Mouse (Mus musculus) activated CD4-positive, CD25-positive, alpha-beta regulatory T cell, adult 4 months (primary cell): ENCODE data around the gene Ercc2. TPM values are rescaled to one million over a fixed set of nuclear protein-coding genes. Genes with fewer than 3 reads are reported as not detected.
A peak's percentile ranks its signal among the peaks of the same experiment; 100 is the strongest.

ENCODE experiments used
- ATAC-seq: one replicate; pipeline ENCODE4 v1.8.0; 2017
- polyA plus RNA-seq, 2 experiments: library from polyadenylated mRNA; unstranded; fragments of 100-300 nt; shearing (Covaris generic); gene quantifications; one replicate each; pipeline ENCODE4 v1.2.1; 2017

Ercc2 gene
- polyA plus RNA-seq, 2 experiments from 2014 or later = 4.7 to 10.8 TPM

- peak; percentile 34 for ATAC-seq
Measured at GRCm38 (mm10) chr7:19359892-19360641, 21.7 kb upstream of the Ercc2 start.

- ATAC-seq = no peak
Measured at GRCm38 (mm10) chr7:19360944-19361343, 20.9 kb upstream of the Ercc2 start.

- peak; percentile 36 for ATAC-seq
Measured at GRCm38 (mm10) chr7:19361720-19362119, 20.1 kb upstream of the Ercc2 start.

GRCm38 (mm10) chr7:19362276-19362675 lies 19.5 kb upstream of the Ercc2 start:
- ATAC-seq = no peak

- ATAC-seq = no peak
Measured at GRCm38 (mm10) chr7:19363881-19364280, 17.9 kb upstream of the Ercc2 start.

GRCm38 (mm10) chr7:19365376-19365775 lies 16.4 kb upstream of the Ercc2 start:
- ATAC-seq = no peak

GRCm38 (mm10) chr7:19368380-19368779 lies 13.4 kb upstream of the Ercc2 start:
- no peak for ATAC-seq

- ATAC-seq = peak; percentile 86
Measured at GRCm38 (mm10) chr7:19369823-19370425, 11.9 kb upstream of the Ercc2 start.

GRCm38 (mm10) chr7:19373367-19373766 lies 8.4 kb upstream of the Ercc2 start:
- ATAC-seq = no peak

- ATAC-seq = no peak
Measured at GRCm38 (mm10) chr7:19375368-19375767, 6.4 kb upstream of the Ercc2 start.

- no peak for ATAC-seq
Measured at GRCm38 (mm10) chr7:19376019-19376418, 5.8 kb upstream of the Ercc2 start.

- no peak for ATAC-seq
Measured at GRCm38 (mm10) chr7:19378049-19378448, 3.8 kb upstream of the Ercc2 start.

- ATAC-seq = peak; percentile 3
Measured at GRCm38 (mm10) chr7:19382166-19382541, 344 bp downstream of the Ercc2 start.

- no peak for ATAC-seq
Measured at GRCm38 (mm10) chr7:19383708-19384107, 1.9 kb downstream of the Ercc2 start.

GRCm38 (mm10) chr7:19388699-19389413 lies 7.0 kb downstream of the Ercc2 start:
- no peak for ATAC-seq

GRCm38 (mm10) chr7:19394484-19394883 lies 12.7 kb downstream of the Ercc2 start:
- no peak for ATAC-seq

GRCm38 (mm10) chr7:19399496-19400280 lies 17.9 kb downstream of the Ercc2 start:
- ATAC-seq = peak; percentile 57

GRCm38 (mm10) chr7:19400946-19401345 lies 19.1 kb downstream of the Ercc2 start:
- no peak for ATAC-seq

GRCm38 (mm10) chr7:19402535-19403112 lies 20.8 kb downstream of the Ercc2 start:
- ATAC-seq = no peak

GRCm38 (mm10) chr7:19403731-19404296 lies 22.0 kb downstream of the Ercc2 start, which contains the start of gene Klc3:
Gene Klc3 (minus strand): TSS chr7:19404104.
- ATAC-seq = peak; percentile 61

GRCm38 (mm10) chr7:19404476-19404875 lies 22.7 kb downstream of the Ercc2 start, which contains the start of gene Ckm:
Gene Ckm (plus strand): TSS chr7:19404776.
- ATAC-seq = no peak

GRCm38 (mm10) chr7:19405417-19405816 lies 23.6 kb downstream of the Ercc2 start:
- ATAC-seq = peak; percentile 65
